Mouse (Mus musculus) kidney, adult 2 months (tissue): ENCODE data around the gene Rdm1.

ENCODE experiments used
- CTCF ChIP-seq: fragments of 200-500 bp; conservative IDR thresholded peaks from 2 replicates; pipeline ENCODE4 v1.5.1; 2011; ENCODE audit warnings: low read depth, mild to moderate bottlenecking, control low read depth, low read length, moderate library complexity, mixed read lengths; ENCODE audit not compliant: insufficient read depth, insufficient read length
- POLR2A ChIP-seq: fragments of 200-500 bp; IDR thresholded peaks from one replicate; pipeline ENCODE4 v1.6.1; 2011; ENCODE audit warnings: low read depth, low read length, control low read depth

GRCm38 (mm10) chr11:101677655-101678054 lies 50.7 kb downstream of the Rdm1 start:
- TF ChIP-seq CTCF (no peak), POLR2A (no peak)
